Mouse (Mus musculus) left cerebral cortex, adult 9 months (tissue): Measurements from ENCODE around the gene Slc9a3.

Source experiments
- DNase-seq, 2 experiments: peaks; one replicate each; pipeline ENCODE4 v3.0.0; 2022; ENCODE audit warnings: low spot score in 2 of 2

Slc9a3 gene

DNA sequence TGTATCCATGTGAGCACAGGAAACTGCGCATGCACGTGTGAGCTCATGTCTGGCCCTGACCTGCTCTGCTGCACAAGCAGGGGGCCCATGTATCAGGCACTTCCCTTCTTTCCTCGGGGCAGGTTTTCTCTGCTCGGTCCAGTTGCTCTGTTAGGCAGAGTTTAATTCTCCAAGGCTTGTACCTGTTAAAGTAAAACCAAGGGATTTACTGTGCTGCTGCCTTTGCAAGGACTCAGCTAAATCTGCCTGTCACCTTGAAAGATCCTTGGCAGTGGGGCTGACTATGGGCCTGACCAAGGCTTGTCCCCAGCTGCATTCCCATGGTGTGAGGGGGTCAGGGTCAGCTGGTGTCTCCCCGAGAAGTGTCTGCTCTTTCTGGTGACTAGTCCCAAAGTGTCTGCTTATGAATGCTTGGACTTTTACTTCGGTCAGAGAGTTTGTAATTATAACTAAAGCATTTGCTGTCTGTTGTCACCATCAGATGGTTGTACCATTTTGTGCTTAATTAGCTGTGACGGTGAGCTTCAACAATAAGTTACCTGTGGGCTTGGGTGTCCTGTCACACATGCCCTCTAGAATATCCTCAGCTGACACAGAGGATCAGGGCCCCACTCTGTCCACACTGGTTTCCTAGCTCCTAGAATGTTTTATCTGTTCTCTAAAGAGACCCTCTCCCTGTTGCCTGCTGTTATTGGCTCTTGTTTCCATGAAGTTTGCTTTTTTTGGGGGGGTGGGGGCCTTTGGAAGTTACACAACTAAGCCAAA, 23.0 kb downstream of the Slc9a3 start:
- DNase-seq = no peak

DNA sequence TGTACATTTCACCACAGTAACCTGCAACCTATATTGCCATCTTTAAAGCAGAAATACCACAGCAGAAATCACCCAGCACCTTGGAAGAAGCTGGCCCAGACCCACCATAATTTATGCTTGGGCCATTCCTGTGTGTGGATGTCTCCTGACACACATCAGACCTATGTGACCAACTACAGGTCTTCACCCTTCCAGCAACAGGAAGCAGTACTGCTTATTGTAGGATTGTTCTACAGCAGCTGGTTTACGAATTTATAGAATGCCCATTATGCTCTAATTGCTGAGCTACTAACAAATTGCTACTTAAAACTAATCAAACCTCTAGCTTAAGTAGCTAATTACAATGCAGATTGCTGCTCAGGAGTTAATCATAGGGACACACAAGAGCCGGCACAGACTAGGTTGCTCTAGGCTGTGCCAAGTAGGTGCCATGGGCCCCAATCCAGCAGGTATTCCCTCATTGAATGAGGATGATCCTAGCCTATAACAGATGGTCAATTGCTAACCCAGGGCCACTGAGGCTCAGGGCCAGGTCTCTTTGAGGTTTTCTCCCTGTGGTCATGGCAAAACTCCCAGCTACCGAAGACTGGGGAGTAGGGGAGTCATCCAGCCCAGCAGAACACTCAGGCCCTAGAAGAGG, 24.8 kb downstream of the Slc9a3 start:
- DNase-seq = no peak

DNA sequence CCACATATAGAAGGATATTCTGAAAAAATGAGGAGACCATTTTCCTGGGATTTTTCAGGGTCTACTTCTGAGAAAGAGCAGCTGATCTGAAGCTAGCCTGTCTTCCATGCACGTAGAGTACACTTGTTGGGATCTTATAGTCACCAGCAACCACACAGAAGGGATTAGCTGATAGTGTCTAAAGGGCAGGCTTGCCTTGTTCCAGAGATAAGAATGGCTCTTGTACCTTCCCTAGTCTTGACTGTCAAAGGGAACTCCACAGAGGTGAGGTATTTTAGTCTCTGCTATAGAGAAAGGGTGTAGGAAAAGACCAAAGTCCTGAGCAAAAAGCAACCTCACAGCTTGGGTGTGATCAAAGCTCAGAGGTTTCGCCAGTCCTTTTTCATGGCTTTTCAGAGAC, 26.1 kb downstream of the Slc9a3 start:
- no peak for DNase-seq

DNA sequence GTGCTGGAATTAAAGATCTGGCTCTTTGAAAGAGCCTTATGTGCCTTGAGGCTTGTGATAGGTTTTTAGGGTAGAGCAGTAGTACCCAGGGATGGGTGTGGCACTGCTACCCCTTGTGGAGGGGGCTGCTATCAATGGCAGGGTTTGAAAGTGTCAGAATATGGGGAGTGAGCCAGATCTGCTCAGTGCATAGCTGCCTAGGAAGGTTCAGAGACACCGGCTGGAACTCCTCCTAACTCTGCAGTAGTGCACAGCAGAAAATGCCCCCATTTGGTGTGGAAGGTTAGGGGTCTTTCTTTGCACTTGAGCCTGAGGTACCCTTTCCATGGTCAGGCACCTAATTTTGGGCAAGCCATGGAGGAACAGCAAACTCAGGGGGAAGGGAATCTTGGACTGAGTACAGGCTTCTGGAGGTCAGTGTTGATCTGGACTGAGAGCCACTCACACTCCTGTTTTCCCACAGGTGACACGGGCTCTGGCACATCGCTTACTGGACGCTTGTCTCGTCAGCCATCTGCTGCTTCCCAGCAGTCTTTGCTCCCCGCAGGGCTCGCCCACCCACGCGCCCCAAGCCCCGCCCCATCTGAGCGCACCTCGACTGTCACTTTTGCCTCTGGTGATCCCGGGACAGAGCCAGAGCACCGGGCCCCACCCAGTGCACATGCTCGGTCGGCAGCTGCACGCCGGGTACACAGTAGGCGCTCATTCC, 45.2 kb downstream of the Slc9a3 start:
- peak in 1 of 2 experiments; percentile 22 for DNase-seq

DNA sequence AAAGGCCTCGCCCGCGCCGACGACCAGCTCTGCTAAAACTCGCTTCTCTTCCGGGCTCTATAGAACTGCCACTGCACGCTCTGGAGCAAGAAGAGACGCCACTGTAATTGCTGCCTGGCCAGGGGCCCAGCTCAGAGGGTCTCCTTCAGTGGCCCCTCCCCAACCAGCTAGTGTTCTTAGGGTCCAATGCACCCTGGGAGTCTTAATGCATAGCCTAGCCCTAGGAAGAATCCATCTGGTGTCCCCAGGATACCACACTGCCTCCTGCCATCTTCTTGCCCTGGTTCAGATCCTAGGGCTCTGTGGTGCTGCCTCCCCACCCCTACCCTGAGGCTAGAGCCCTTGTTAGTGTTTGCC, 45.8 kb downstream of the Slc9a3 start:
- DNase-seq = no peak

DNA sequence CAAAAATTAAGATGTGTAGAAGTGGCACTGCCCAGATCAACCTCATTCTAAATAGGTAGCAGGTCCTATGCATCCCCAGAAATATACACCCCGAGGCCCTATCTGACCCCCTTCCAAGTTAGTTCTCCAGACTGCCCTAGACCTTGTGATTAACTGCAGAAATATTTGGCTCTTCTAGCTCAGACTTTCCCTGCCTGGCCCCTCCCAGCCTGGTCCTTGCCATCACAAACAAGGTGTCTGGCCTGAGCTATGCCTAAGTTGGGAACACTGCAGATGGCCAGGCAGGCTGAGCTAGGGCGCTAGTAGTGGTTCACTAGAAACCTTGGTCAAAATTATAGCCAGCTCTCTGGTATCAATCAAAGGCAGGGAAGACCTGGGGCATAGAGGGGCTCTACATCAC, 46.2 kb downstream of the Slc9a3 start:
- DNase-seq = no peak

DNA sequence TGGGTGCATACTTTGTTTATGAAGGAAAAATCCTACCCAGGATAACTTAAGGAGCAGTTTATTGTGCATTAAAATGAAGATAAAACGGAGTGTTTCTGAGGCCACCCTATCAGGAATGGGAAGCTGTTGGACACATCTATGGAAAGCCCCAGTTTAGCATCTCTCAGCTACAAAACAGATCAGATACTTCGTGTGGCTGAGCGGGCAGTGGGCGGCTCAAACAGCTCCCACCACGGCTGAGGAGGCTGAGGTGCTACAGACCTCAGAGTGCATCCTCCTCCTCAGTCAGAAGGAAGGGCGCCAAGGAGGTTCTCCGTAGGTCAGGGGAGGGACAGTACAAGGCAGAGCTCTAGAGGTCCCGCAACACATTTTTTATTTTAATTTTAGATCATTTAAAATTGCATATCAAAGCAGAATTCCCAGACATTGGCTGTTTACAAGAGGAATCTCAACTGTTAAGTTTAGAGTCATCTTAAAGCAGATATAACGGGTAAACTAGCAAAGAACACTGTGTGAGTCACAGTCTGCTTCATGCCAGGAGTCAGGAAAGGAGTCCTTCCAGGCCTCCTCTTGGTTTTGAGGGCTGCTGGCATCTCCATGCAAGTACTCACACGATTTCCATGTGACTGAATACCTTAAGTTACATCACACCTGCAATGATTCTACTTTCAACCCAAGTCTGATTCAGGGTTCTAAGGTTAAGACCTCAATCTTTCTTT, 48.3 kb downstream of the Slc9a3 start:
- DNase-seq = peak in 1 of 2 experiments; percentile 26

DNA sequence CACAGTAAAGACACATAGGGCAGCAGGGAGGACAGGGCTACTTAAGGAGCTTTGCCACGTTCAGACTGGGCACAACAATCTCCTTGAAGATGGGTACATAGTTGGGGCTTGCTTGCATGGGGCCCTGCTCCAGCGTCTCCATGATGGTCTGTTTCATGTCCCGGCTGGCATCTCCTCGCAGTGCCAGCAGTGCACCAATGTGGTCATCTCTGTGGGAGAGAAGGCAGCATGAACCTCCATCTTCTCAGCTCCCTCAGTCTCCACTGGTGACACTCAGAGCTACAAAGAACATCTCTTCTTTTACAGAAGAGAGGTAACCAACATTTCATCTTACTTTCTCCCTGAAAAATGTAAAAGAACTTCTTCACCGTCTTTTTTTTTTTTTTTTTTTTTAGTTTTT, 50.8 kb downstream of the Slc9a3 start:
- no peak for DNase-seq

DNA sequence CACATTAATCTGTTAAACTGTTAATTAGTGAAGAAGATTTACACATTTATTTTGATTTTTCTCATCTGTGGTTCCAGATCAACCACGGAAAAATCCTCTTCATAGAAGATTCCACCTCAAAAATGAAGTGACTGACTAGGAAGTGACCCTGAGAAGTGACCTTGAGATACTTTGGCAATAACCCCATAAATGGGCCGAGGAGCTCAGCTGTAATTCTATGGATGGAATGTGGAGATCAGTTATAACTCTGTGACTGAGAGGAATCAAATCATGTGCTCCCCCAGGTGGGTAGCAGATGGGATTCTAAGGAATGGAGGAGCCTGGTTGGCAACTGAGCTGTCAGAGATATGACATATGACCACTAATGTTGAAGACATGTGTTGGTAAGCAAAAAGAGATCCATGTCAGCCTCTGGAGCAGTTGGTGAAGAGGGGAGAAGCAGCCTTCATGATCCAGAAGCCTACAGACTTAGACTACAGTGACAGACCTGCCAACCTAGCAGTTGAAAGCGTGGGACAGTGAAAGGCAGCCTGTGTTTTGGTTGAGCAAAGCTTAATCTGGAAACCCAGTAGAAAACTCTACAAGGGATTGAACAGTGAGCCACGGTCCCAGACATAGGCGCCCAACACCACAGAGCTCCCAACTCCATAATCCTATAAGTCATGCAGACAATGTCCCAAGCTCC, 61.9 kb downstream of the Slc9a3 start:
- no peak for DNase-seq

DNA sequence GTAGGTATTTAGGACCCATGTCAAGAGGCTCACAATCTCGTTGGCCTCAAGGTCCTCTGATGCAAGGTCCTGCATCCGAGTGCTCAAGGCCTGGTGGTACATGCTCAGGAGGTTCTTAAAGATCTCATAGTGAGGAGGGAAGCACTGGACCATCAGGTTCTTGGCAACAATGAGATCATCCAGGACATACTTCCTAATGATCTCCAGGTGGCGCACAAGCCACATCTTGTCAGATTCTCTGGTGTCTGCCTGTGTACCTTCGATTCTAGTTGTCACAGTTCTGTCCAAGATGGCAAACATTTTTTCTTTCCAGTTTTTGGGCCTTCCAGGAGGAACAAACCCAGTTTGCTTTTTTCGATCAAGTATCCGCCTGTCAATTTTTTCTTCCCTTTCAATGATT, 71.4 kb downstream of the Slc9a3 start:
- no peak for DNase-seq

DNA sequence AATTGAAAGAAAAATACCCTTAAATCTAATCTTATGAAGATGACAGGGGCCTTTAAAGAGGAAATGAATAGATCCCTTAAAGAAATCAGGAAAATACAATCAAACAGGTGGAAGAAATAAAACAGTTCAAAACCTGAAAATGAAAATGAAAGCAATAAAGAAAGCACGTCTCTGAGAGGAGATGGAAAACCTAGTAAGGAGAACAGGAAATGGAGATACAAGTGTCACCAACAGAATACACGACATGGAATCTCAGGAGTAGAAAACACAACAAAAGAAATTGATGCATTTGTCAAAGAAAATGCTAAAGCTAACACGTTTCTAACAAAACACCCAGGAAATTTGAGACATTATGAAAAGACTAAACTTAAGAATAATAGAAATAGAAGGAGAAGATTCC, 75.2 kb downstream of the Slc9a3 start:
- no peak for DNase-seq

DNA sequence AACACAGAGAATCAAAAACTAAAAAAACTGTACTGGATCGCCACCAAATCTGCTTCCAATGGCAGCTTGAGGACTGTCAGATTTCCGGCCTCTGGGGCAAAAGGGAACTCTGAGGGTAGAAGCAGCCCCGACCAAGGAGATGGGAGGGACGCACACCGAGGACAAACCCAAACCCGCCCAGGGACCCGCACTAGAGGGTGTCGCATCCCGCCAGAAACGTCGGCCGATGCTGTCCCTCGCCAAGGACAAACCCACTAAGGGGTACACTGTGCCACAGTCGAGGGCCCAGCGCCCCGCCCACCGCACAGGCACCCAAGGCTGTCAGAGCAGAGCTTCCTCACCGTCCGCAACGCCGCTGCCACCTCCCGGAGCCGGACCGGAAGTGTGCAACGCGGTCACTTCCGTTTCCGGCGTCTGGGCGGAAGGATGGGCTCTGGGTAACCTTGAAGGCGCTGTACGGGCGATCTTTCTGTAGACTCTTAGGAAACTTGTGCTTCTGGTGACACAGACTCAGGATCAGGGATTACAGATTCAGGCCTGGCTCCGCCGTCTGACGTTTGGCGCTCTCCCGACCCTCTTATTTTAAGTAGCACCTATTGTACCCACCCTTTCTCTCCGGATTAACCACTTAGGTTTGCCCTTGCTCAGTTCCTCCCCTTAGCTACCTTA, 87.2 kb downstream of the Slc9a3 start, which contains the start of gene Exoc3:
Exoc3 (minus strand) TSS at position 416 of the 669 bp plus-strand sequence.
- DNase-seq = peak; percentile 73 to 90

DNA sequence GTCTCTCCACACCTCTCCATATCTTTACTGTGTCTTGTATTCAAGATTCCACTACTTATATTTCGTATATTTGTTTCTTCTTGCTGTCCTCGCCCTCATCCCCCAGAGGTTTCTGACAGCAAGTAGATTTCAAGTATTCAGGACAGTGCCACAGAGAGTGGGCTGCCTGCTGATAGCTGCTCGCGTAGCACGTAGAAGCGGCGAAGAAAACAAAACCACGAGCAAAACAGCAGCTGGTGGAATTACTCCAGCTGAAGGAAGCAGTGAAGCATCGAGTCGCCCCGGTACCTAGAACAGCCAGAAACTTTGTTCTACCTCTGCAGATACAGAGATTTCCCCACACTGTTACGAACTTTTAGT, 87.7 kb downstream of the Slc9a3 start:
- DNase-seq = no peak

DNA sequence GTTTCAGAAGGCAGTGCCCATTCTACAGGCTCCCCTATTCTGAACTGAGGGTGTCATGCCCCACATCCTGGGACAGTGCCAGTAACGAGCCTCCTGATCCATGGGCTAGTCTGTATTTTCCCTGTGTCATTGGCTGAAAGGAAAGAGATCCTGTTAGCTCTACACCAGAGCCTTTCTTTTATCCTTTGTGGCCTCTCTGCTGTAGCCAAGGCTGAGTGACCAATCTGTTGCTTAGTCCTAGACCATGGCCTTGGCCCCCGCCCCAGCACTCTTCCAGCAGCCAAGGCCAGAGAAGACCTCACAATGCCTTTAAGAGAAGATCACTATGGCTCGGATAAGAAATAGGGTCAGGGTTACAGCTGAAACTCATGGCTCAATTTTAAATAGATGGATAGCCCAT, 97.2 kb downstream of the Slc9a3 start:
- DNase-seq = no peak
